Mouse (Mus musculus) layer of hippocampus, adult 11-12 months (tissue): Measurements from ENCODE around the gene Pkp3.

Experiments
- DNase-seq: peaks from one replicate; pipeline ENCODE4 v3.0.0; 2022; ENCODE audit warnings: low spot score

Pkp3 gene

DNA sequence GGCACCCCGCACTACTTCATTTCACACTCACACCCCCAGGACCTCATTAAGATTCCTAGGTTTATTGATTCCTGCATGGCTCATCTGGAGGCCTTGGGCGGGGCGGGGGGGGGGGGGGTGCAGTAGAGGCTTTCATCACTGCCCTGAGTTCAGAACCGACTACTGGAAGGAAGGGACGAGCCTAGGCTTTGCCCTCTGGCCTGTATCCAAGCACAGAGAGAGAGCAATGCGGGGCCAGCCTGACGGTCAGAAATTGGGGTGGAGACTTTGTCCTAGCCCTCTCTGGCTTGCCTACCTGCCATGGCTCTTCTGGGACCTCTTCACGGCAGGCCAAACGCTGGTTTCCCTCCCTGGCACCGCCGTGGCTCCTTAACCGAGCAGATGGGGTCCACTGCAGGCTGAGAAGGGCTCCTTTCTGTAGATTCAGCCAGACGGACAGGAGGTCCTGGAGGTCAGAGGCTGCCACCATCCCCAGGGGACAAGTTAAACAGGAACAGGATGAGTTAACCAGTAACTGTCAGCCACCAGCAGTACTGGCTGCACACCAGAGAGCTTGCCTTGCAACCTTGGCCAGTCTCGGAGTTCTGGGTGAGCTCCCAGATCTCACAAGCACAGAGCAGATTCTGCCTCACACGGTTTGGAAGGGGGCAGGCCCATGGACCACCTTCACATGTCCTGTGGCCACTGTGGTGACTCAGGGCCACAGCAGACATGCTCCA lies 16.6 kb downstream of the Pkp3 start:
- DNase-seq: no peak

DNA sequence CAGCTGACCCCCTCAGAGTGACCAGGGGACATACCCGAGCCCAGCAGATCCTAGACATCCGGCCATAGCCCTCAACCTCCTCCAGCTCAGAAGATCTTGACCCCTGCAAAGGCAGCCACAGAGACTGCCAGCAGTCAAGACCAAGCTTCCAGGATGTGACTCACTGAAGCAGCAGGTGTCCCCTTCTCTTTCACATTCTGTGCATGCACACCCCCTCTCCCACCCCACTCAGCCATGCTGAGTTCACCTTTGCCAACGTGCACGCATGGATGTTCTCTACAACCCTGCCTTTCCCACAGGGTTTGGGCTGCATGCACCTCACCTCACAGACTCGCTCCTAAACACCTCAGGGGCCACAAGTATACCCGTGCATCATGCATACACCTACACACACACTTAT lies 18.0 kb downstream of the Pkp3 start:
- no peak for DNase-seq

DNA sequence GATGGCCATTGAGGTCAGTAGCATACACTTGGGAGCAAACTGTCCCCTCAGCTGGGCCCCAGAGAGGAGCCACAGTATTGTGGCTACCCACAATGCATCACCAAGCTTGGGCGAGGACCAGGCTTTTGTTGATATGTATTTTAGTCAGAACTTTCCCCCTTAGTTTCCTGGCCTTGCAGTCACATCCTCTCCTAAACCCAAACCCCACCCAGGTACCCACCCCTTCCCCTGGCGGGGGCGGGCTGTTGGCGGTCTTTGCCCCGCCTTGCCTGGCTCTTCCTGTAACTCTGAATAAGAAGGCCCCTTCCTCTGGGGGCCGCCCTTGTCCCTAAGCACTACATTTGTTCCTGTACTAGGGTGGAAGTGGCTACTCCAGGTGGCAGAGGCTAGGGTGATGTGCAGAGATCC lies 18.6 kb downstream of the Pkp3 start:
- no peak for DNase-seq

DNA sequence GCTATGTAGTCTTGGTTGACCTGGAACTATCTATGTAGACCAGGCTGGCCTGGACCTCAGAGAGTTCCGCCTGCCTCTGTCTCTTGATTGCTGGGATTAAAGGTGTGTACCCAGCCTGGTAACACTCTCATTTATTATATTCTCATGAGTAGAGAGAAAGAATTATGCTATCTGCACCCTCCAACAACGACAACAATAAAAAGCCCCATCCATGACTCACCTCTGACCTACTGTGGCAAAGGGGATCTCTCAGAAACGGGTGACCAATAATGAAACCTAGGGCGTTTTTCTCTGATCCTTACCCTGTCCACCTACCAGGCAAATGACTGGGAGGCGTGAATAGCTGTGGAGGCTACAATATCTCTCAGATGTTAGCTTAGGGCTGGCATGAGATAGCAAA lies 19.2 kb downstream of the Pkp3 start:
- DNase-seq: no peak

DNA sequence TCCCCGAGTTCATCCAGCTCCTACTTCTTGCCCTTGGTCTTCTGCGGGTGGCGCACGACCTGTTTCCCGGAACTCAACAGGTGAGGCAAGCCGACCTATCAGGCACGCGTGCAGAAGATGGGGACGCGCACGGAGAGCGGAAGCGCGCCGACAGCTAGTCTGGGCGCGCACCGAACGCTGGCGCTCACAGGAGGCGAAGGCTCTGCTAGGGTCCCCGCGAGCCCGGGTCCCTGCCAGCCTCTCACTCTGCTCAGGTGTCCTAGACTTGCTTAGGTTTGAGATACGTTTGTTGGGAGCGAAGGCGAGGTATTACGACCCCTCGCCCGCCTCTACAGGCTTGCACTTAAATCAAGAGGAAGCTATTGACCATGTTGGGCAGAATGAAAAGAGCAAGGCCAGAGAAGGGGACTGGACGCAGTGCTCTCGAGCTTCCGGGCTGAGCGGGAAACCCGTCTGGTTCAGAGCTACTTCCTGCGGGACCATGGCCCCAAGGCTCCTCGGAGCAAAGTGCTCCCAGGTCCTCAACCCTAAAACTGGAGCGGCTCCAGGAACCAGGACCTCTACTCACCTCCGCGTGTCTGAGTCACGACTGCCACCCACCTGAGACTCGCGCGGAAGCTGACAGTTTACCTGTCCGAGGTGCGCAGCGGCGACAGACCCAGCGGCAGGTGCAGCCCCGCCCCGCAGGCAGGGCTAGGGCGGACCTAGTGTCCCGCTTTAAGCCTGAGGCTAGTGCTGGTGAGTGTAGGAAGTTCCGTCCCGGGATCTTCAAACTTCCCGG lies 22.1 kb downstream of the Pkp3 start, which contains the start of gene Sigirr:
Gene Sigirr, minus strand, starts transcription at position 662 of the 781 bp plus-strand sequence.
- no peak for DNase-seq

DNA sequence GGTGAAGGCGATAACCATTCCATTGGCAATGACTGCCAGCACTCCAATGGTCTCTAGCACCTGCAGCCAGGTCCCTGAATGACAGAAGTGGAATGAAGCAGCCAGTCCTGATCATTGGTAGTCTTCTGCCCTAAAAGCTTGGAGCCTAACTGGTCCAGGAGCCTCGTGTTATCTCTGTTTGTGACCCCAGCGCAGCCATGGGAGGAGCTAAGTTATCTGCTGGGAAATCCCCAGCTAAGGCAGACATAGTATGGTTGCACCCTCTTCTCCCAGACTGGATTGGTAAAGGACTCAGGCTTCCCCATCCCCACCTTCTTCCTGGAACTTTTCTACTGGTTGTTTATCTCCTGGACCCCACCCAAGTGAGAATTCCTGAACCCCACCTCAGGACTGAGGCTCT lies 25.1 kb downstream of the Pkp3 start:
- no peak for DNase-seq

DNA sequence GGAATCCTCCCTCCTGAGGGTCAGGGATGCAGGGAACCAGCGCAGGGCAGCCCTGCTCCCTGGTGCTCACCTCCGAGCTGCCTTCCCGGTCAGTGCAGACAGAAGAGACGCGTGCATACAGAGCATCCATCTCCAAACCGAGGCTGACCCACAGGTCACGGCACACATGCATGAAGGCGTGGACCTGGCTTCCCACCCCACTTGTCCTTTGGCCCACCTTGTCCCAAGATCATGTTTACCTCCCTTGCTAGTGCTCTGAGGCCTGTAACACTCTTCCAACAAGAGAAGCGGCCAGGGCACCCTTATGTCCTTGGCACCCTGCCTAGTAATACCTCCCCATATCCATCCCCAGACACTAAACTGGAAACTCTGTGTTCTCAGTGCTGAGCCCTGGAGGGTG lies 37.9 kb downstream of the Pkp3 start:
- DNase-seq: no peak

DNA sequence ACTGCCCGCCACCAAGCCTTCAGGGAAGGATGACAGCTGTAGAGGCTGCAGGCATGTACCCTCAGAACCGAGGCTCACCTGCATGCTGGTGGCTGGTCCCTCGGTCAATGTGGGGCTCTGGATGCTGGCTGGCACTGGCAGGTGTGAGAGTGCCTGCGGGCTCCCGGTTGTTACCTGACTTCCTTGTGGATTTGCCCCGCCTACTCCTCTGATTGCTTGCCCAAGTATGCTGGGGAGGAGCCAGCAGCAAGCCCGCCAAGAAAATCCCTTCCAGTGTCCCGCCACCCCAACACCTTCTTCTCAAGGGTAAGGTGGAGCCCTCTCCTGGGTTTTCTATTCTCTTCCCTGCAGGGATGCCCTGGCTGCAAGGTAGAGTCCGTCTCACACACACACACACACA lies 39.6 kb downstream of the Pkp3 start, which contains the start of gene Ano9:
Gene Ano9, minus strand, starts transcription at position 171 of the 400 bp plus-strand sequence.
- DNase-seq: no peak

DNA sequence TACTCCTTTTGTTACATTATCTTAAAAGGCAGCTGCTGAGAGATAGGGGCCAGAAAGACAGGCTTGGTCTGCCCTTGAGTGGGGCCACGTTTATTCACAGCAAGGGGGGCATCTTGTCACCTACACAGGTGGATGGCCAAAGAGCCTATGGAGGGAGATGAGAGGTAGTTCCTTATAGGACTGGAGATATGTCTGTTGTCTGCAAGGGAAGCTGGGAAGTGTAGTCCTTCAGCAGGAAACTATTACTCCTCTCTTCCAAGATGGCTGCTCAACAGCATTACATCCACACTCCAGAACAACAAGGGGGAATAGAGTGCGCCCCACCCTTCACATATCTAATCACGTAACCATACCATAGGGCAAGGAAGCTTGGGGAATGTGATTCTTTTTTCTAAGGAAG lies 41.5 kb downstream of the Pkp3 start:
- no peak for DNase-seq

DNA sequence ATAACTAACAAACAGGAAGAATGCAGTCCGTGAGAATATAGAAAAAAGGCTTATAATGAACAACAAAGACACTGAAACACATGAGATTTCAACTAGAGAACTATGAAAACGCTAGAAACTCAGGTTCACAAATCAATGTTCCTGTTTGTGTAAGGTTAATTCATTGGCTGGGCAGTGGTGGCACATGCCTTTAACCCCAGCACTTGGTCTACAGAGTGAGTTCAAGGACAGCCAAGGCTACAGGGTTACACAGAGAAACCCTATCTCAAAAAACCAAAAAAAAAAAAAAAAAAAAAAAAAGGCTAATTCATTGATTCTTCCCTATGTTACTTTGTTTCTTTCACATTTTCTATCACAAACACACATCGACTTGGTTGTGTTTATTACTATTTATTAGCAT lies 42.6 kb downstream of the Pkp3 start:
- no peak for DNase-seq

DNA sequence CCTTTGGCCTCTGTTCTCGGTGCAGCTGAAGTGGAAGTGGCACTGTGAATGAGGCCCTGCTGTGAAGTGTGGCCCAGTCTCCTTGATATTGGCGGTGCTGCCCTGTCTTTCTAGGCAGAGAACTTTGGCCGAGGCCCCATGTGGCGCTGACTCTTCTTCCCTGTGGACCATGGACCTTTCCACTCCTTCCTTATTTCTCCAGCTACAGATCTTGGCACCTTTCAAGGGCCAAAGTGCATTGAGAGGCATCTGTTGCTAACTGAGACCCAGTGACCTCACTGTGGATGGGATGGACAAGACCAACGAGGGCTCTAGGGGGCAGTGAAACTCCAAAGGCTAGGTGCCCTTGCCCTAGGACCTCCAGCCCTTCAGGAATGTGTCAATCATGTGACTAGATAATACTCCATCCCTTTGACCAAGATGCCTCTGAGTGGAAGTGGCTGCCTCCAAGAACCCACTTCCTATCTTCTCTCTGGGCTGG lies 43.1 kb downstream of the Pkp3 start:
- no peak for DNase-seq

DNA sequence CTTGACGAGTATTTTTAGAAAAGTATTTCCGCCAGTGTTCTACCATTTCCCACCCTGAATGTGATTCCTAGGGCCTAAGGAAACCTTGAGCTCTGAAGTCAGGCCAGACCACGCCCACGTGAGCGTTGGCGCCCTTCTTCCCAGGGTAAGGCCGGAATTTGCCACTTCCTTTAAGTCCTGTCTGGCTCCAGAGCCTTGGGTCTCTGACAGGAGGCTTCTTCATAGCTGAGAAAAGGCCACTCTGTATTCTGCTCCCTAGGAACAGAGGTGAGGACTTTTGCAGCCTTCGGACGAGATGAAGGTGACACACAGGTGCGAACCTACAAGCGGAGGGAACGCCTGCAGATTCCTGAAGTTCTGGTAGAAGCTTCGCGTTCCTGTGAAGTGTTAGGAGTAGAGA lies 44.2 kb downstream of the Pkp3 start, which contains the start of gene Ptdss2:
Gene Ptdss2, plus strand, starts transcription at position 138 of the 400 bp plus-strand sequence.
- DNase-seq: no peak

DNA sequence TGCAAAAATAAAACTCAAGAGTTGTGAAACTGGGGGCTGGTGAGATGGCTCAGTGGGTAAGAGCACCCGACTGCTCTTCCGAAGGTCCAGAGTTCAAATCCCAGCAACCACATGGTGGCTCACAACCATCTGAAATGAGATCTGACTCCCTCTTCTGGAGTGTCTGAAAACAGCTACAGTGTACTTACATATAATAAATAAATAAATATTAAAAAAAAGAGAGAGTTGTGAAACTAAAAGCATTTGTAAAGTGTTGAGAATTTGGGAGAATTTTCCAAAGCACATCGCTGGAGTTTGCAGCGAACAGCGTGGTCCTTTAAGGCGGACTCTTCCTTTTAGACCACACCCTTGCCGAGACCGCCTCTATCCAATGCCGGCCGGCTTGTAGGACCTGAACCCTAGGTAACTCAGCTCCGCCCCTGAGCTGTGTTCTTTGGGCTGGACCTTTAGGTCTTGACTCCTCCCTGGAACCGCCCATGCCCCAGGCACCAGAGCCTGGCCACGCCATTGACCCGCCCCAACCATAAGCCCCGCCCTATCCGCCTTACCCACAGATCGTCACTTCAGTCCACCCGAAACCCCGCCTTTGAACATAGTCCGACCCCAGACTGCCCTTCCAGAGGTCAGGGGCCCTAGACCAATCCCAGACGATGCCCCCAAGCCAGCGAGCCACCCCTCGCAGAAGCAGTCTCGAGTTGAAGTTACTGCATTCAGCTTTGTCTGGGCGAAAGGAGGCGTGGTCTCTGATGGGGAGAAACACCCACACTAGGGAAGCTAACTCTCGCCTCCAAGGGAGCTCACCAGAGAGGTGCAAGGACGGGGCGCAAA lies 44.9 kb downstream of the Pkp3 start:
- DNase-seq: peak; percentile 91

DNA sequence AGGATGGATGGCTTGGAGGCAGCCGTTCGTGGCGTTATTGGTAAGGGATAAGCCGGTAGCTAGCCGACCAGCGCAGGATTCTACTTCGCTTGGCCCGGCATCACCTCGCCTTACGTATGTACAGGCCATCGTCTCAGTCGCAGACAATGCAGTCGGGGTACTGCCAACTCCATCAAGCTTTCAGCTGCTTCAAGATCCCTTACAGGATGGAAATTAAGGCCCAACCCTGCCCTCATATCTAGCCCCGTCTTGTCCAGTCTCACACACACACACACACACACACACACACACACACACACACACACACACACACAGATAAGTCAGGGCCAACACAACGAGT lies 45.5 kb downstream of the Pkp3 start:
- no peak for DNase-seq

DNA sequence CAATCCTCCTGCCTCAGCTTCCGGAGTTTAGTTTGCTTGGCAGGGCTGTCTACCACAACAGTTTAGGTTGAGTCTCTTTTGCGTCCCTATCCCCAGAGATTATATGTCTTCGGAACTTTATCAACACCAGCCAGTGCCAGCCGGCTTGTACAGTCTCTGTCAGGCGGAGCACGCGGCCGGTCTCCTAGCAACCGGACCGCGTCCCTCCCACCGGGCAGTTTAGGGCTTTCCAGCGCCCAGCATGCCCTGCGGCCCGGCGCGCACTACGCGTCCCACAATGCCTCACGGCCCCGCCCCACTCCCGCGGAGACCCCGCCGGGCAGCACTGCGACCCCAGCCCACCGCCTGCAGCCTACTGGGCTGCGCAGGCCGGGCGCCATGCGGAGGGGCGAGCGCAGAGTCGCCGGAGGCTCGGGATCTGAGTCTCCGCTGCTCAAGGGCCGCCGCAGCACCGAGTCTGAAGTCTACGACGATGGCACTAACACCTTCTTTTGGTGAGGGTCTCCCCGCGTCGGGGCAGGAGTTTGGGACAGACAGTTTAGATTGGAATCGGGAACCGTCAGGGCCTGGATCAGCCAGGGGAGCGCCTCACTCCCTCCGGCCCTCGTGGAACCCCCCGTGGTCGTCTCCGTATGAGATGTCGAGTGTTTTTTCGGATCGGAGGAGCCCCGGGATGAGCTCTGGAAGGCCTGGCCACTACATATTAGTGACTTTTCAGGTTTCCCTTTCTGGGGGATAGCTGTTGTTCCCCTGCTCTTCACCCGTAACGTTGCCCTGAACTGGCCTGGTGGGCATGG lies 53.2 kb downstream of the Pkp3 start:
- peak; percentile 91 for DNase-seq

DNA sequence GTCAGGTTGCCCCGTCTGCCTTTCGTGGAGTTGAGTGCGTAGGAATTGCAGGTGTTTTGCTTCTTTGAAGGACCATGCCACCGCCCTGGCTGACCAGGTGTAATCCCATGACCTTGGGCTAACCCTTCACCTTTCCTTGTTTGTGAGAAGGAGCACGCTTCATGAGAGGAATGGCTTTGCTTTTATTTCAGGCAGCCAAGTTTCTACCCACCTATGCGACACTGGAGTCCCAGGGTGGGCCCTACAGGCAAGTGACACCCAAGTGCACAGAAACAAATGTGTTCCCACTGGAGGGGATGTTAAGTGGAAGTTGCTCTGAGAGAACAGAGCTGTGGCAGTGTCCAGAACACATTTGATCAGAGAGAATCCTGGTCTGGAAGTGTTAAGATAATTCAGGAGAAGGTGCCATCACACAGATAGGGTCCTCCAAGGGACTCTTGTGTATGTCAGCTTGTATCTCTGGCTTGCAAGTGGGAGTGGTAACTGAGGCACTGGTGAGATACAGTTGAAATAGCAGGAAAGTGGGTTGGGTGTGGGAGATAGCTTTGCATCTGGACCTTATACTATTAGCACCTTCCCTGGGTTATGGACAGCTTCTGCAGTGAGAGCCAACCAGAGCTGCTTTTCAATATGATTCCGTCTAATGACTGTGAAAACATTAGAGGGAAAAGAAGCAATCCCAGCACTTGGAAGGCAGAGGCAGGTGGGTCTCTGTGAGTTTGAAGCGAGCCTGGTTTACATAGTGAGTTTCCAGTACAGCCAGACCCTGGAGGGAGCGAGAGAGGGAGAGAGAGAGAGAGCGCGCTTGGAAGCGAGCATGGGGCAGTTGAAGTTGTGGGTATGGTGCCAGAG lies 54.1 kb downstream of the Pkp3 start:
- DNase-seq: no peak
